Mouse (Mus musculus) MEL (cell line): ENCODE measurements at regions not wholly inside any gene's neighbourhood (a gene's known extent, or its start where the extent isn't known, plus 50 kb on each side); places are given as distances from the start of the nearest gene placed in this dataset.

Source experiments
- DNase-seq: peaks from one replicate; pipeline ENCODE4 v3.0.0; 2011; ENCODE audit warnings: low read depth, low spot score
- H3K27ac ChIP-seq: 2 replicates; pipeline ENCODE4 v1.5.1; 2012; ENCODE audit warnings: low read depth, mild to moderate bottlenecking, control low read depth, low read length, moderate library complexity; ENCODE audit not compliant: control insufficient read depth
- H3K27me3 ChIP-seq, 2 experiments: fragments of 150-350 bp in 1 of 2; sonication (generic) in 1 of 2; 2 replicates each; pipeline ENCODE4 v1.6.1; 2012; ENCODE audit warnings: low read length in 2 of 2, mild to moderate bottlenecking in 2 of 2, improper control_type of control experiment in 1 of 2, moderate library complexity in 1 of 2; ENCODE audit not compliant: insufficient read depth in 2 of 2, control insufficient read depth in 1 of 2
- H3K36me3 ChIP-seq, 2 experiments: 2 replicates each; pipeline ENCODE4 v1.6.1; 2012 to 2014; ENCODE audit warnings: low read length in 2 of 2, improper control_type of control experiment in 1 of 2, inconsistent platforms in 1 of 2, mild to moderate bottlenecking in 1 of 2; ENCODE audit not compliant: insufficient read depth in 2 of 2, control insufficient read depth in 1 of 2
- H3K4me1 ChIP-seq, 2 experiments: fragments of 150-350 bp in 1 of 2; sonication (generic) in 1 of 2; 2 replicates each; pipeline ENCODE4 v1.6.1; 2012; ENCODE audit warnings: low read length in 2 of 2, improper control_type of control experiment in 1 of 2, mild to moderate bottlenecking in 1 of 2; ENCODE audit not compliant: insufficient read depth in 2 of 2, control insufficient read depth in 1 of 2
- H3K4me3 ChIP-seq, 2 experiments: fragments of 150-350 bp in 1 of 2; sonication (generic) in 1 of 2; 2 replicates each; pipeline ENCODE4 v1.5.1; 2012; ENCODE audit warnings: low read depth in 2 of 2, low read length in 2 of 2, mild to moderate bottlenecking in 2 of 2, moderate library complexity in 2 of 2, control low read depth in 1 of 2, improper control_type of control experiment in 1 of 2; ENCODE audit not compliant: control insufficient read depth in 1 of 2, insufficient read depth in 1 of 2
- H3K79me2 ChIP-seq: 2 replicates; pipeline ENCODE4 v1.6.1; 2012; ENCODE audit warnings: mild to moderate bottlenecking, low read length, moderate library complexity; ENCODE audit not compliant: control insufficient read depth, poor library complexity, insufficient read depth
- H3K9ac ChIP-seq: 2 replicates; pipeline ENCODE4 v1.6.1; 2012; ENCODE audit warnings: low read depth, mild to moderate bottlenecking, control low read depth, low read length, moderate library complexity; ENCODE audit not compliant: control insufficient read depth, poor library complexity, severe bottlenecking
- H3K9me3 ChIP-seq: fragments of 150-350 bp; sonication (generic); replicated peaks from 2 replicates; pipeline ENCODE4 v1.6.1; 2012; ENCODE audit warnings: mild to moderate bottlenecking, low read length, improper control_type of control experiment, moderate library complexity; ENCODE audit not compliant: insufficient read depth
- BHLHE40 ChIP-seq: IDR thresholded peaks from 2 replicates; pipeline ENCODE4 v1.6.1; 2012; ENCODE audit warnings: low read depth, mild to moderate bottlenecking, inconsistent platforms, low read length, improper control_type of control experiment, borderline replicate concordance
- CHD2 ChIP-seq: IDR thresholded peaks from 2 replicates; pipeline ENCODE4 v1.6.1; 2011; ENCODE audit warnings: low read length, improper control_type of control experiment
- E2F4 ChIP-seq: IDR thresholded peaks from 2 replicates; pipeline ENCODE4 v1.6.1; 2011; ENCODE audit warnings: low read depth, low read length, improper control_type of control experiment, borderline replicate concordance
- ELF1 ChIP-seq: IDR thresholded peaks from 2 replicates; pipeline ENCODE4 v1.6.1; 2014; ENCODE audit warnings: low read depth, mild to moderate bottlenecking, inconsistent platforms, low read length, improper control_type of control experiment, moderate library complexity
- ETS1 ChIP-seq: IDR thresholded peaks from 2 replicates; pipeline ENCODE4 v1.6.1; 2012; ENCODE audit warnings: low read depth, mild to moderate bottlenecking, inconsistent platforms, low read length, improper control_type of control experiment, moderate library complexity
- HCFC1 ChIP-seq: IDR thresholded peaks from 2 replicates; pipeline ENCODE4 v1.6.1; 2012; ENCODE audit warnings: low read depth, mild to moderate bottlenecking, inconsistent platforms, low read length, improper control_type of control experiment, moderate library complexity
- MYC ChIP-seq: IDR thresholded peaks from 2 replicates; pipeline ENCODE4 v1.6.1; 2011; ENCODE audit warnings: low read depth, mild to moderate bottlenecking, low read length, improper control_type of control experiment, moderate library complexity
- NELFE ChIP-seq: IDR thresholded peaks from 2 replicates; pipeline ENCODE4 v1.6.1; 2011; ENCODE audit warnings: low read depth, low read length, improper control_type of control experiment
- NRF1 ChIP-seq: IDR thresholded peaks from 2 replicates; pipeline ENCODE4 v1.6.1; 2014; ENCODE audit warnings: low read depth, mild to moderate bottlenecking, inconsistent platforms, low read length, improper control_type of control experiment, moderate library complexity; ENCODE audit not compliant: poor library complexity, insufficient read depth, severe bottlenecking
- SMC3 ChIP-seq: IDR thresholded peaks from 2 replicates; pipeline ENCODE4 v1.6.1; 2011; ENCODE audit warnings: low read depth, low read length, improper control_type of control experiment
- USF1 ChIP-seq: IDR thresholded peaks from 2 replicates; pipeline ENCODE4 v1.6.1; 2014; ENCODE audit warnings: low read depth, mild to moderate bottlenecking, inconsistent platforms, low read length, improper control_type of control experiment, moderate library complexity
- ZNF384 ChIP-seq: IDR thresholded peaks from 2 replicates; pipeline ENCODE4 v1.6.1; 2012; ENCODE audit warnings: low read depth, mild to moderate bottlenecking, inconsistent platforms, low read length, improper control_type of control experiment

- TF ChIP-seq ZNF384: no peak
- peak; percentile 51 for TF ChIP-seq NELFE
- TF ChIP-seq, all 39 proteins: peak for 11
Observed at GRCm38 (mm10) chr15:85657441-85657989, 75.2 kb upstream of the Wnt7b start (continued).

- peak overlapping the region; percentile 85 to 86 for H3K4me3 ChIP-seq
- no peaks in the 10 kb centered on the region for H3K9me3 ChIP-seq
- no peaks in the 10 kb centered on the region for H3K27me3 ChIP-seq
- DNase-seq: peak; percentile 65
- H3K27ac ChIP-seq: peak overlapping the region; percentile 93
- TF ChIP-seq BHLHE40 (peak; percentile 85; the same call in 1 of the 2 replicates), ELF1 (no peak)
- H3K79me2 ChIP-seq: peaks cover 33% of the 10 kb centered on the region
- peak overlapping the region; percentile 90 for H3K9ac ChIP-seq
- H3K4me1 ChIP-seq: peaks cover 9 to 25% of the 10 kb centered on the region in 2 experiments
- peaks cover 0 to 15% of the 10 kb centered on the region in 2 experiments; a peak in 2 of 4 replicates for H3K36me3 ChIP-seq
Observed at GRCm38 (mm10) chr15:85658101-85658885, 76.0 kb upstream of the Wnt7b start.

GRCm38 (mm10) chr15:85660528-85661392 lies 74.0 kb upstream of the Ppara start:
- no peaks in the 10 kb centered on the region for H3K9me3 ChIP-seq
- H3K79me2 ChIP-seq: peaks cover 37% of the 10 kb centered on the region
- no peak overlapping the region for H3K27ac ChIP-seq
- no peak overlapping the region for H3K4me3 ChIP-seq
- H3K4me1 ChIP-seq: peaks cover 7 to 25% of the 10 kb centered on the region in 2 experiments
- TF ChIP-seq NRF1 (no peak), MYC (no peak), ETS1 (no peak), NELFE (no peak), CHD2 (no peak), E2F4 (no peak), ZNF384 (no peak), SMC3 (no peak), USF1 (no peak), HCFC1 (no peak)
- TF ChIP-seq, all 39 proteins: peak for 0
- Histone ChIP-seq H3K9ac (no peak overlapping the region), H3K27me3 (no peaks in the 10 kb centered on the region), H3K36me3 (peaks cover 0 to 19% of the 10 kb centered on the region in 2 experiments; a peak in 2 of 4 replicates)
- no peak for DNase-seq
